Mouse (Mus musculus): ENCODE results near the gene Cyp2f2. TPM values are rescaled to one million over a fixed set of nuclear protein-coding genes. Genes with fewer than 3 reads are reported as not detected.

The Cyp2f2 gene
- polyA plus RNA-seq, 1 experiment from 2014 or later = not detected

- peaks cover 42% of the 10 kb centered on the region for H3K4me1 ChIP-seq (ENCODE audit: control insufficient read depth, insufficient read depth, low read length)
- peak; percentile 79 for ATAC-seq (ENCODE audit: low read depth)
- peak within 1 kb of the TSS; percentile 70 for H3K4me3 ChIP-seq (ENCODE audit: low read depth, low read length)
- 1% methylated on average over 61 of the region's 61 CpGs for WGBS
- H3K27me3 ChIP-seq (ENCODE audit: control insufficient read depth, insufficient read depth, low read length) = no peaks in the 10 kb centered on the region
- peak within 1 kb of the TSS; percentile 78 for H3K9ac ChIP-seq (replicated peaks; ENCODE audit: low read depth, low read length)
- peak within 1 kb of the TSS; percentile 73 for H3K4me2 ChIP-seq (ENCODE audit: low read depth, low read length)
- H3K9me3 ChIP-seq (ENCODE audit: control insufficient read depth, low read length) = no peaks in the 10 kb centered on the region
- peaks cover 4% of the 10 kb centered on the region; the same call in 1 of the 2 replicates for H3K36me3 ChIP-seq (ENCODE audit: control insufficient read depth, insufficient read depth, low read length)
- H3K27ac ChIP-seq (ENCODE audit: low read depth, low read length) = peak within 1 kb of the TSS; percentile 98
Measured at GRCm38 (mm10) chr7:27166614-27167474, 47.1 kb downstream of the Cyp2f2 start, which contains the start of gene Egln2. Gene Egln2, minus strand, starts transcription at chr7:27166802.

GRCm38 (mm10) chr7:27167475-27168094 is 47.9 kb downstream of the Cyp2f2 start:
- Histone ChIP-seq H3K9me3 (ENCODE audit: control insufficient read depth, low read length) (no peaks in the 10 kb centered on the region), H3K36me3 (ENCODE audit: control insufficient read depth, insufficient read depth, low read length) (peaks cover 8% of the 10 kb centered on the region)
- WGBS = 69% methylated on average over 11 of the region's 11 CpGs

GRCm38 (mm10) chr7:27168371-27168770 is 48.7 kb downstream of the Cyp2f2 start:
- H3K27ac ChIP-seq (ENCODE audit: low read depth, low read length) = no peak overlapping the region
- peaks cover 15% of the 10 kb centered on the region for H3K36me3 ChIP-seq (ENCODE audit: control insufficient read depth, insufficient read depth, low read length)
- no peak overlapping the region for H3K4me2 ChIP-seq (ENCODE audit: low read depth, low read length)
- H3K9me3 ChIP-seq (ENCODE audit: control insufficient read depth, low read length) = no peaks in the 10 kb centered on the region
- no peak for ATAC-seq (ENCODE audit: low read depth)
- H3K4me1 ChIP-seq (ENCODE audit: control insufficient read depth, insufficient read depth, low read length) = peaks cover 28% of the 10 kb centered on the region
- no peaks in the 10 kb centered on the region for H3K27me3 ChIP-seq (ENCODE audit: control insufficient read depth, insufficient read depth, low read length)
- WGBS = 91% methylated on average over 5 of the region's 5 CpGs
- no peak overlapping the region for H3K4me3 ChIP-seq (ENCODE audit: low read depth, low read length)
- no peak overlapping the region for H3K9ac ChIP-seq (replicated peaks; ENCODE audit: low read depth, low read length)

More at GRCm38 (mm10) chr7:27167475-27168094, 47.9 kb downstream of the Cyp2f2 start:
- ATAC-seq (ENCODE audit: low read depth) = peak; percentile 1; the same call in 1 of the 2 replicates
- peaks cover 36% of the 10 kb centered on the region for H3K4me1 ChIP-seq (ENCODE audit: control insufficient read depth, insufficient read depth, low read length)
- H3K27ac ChIP-seq (ENCODE audit: low read depth, low read length) = peak overlapping the region; percentile 98
- no peaks in the 10 kb centered on the region for H3K27me3 ChIP-seq (ENCODE audit: control insufficient read depth, insufficient read depth, low read length)
- H3K4me2 ChIP-seq (ENCODE audit: low read depth, low read length) = peak overlapping the region; percentile 73
- H3K9ac ChIP-seq (replicated peaks; ENCODE audit: low read depth, low read length) = peak overlapping the region; percentile 78; the same call in 1 of the 2 replicates
- H3K4me3 ChIP-seq (ENCODE audit: low read depth, low read length) = peak overlapping the region; percentile 70

- no peak overlapping the region for H3K4me3 ChIP-seq (ENCODE audit: low read depth, low read length)
- no peaks in the 10 kb centered on the region for H3K27me3 ChIP-seq (ENCODE audit: control insufficient read depth, insufficient read depth, low read length)
- peaks cover 23% of the 10 kb centered on the region for H3K36me3 ChIP-seq (ENCODE audit: control insufficient read depth, insufficient read depth, low read length)
- no peak overlapping the region for H3K4me2 ChIP-seq (ENCODE audit: low read depth, low read length)
- no peaks in the 10 kb centered on the region for H3K9me3 ChIP-seq (ENCODE audit: control insufficient read depth, low read length)
- WGBS = 90% methylated on average over 3 of the region's 3 CpGs
- H3K27ac ChIP-seq (ENCODE audit: low read depth, low read length) = no peak overlapping the region
- no peak for ATAC-seq (ENCODE audit: low read depth)
- H3K4me1 ChIP-seq (ENCODE audit: control insufficient read depth, insufficient read depth, low read length) = peaks cover 5% of the 10 kb centered on the region
- no peak overlapping the region for H3K9ac ChIP-seq (replicated peaks; ENCODE audit: low read depth, low read length)
Measured at GRCm38 (mm10) chr7:27170981-27171380, 51.3 kb downstream of the Cyp2f2 start.

- no peak overlapping the region for H3K9ac ChIP-seq (replicated peaks; ENCODE audit: low read depth, low read length)
- H3K27ac ChIP-seq (ENCODE audit: low read depth, low read length) = no peak overlapping the region
- ATAC-seq (ENCODE audit: low read depth) = no peak
- H3K4me2 ChIP-seq (ENCODE audit: low read depth, low read length) = no peak overlapping the region
- H3K36me3 ChIP-seq (ENCODE audit: control insufficient read depth, insufficient read depth, low read length) = peaks cover 23% of the 10 kb centered on the region
- H3K4me1 ChIP-seq (ENCODE audit: control insufficient read depth, insufficient read depth, low read length) = peaks cover 3% of the 10 kb centered on the region
- H3K4me3 ChIP-seq (ENCODE audit: low read depth, low read length) = no peak overlapping the region
- WGBS = 92% methylated on average over 15 of the region's 15 CpGs
- no peaks in the 10 kb centered on the region for H3K9me3 ChIP-seq (ENCODE audit: control insufficient read depth, low read length)
- no peaks in the 10 kb centered on the region for H3K27me3 ChIP-seq (ENCODE audit: control insufficient read depth, insufficient read depth, low read length)
Measured at GRCm38 (mm10) chr7:27174496-27174895, 54.8 kb downstream of the Cyp2f2 start.

GRCm38 (mm10) chr7:27174896-27175295 is 55.2 kb downstream of the Cyp2f2 start:
- no peak overlapping the region for H3K4me2 ChIP-seq (ENCODE audit: low read depth, low read length)
- H3K27me3 ChIP-seq (ENCODE audit: control insufficient read depth, insufficient read depth, low read length) = no peaks in the 10 kb centered on the region
- H3K4me3 ChIP-seq (ENCODE audit: low read depth, low read length) = no peak overlapping the region
- H3K27ac ChIP-seq (ENCODE audit: low read depth, low read length) = no peak overlapping the region
- H3K9ac ChIP-seq (replicated peaks; ENCODE audit: low read depth, low read length) = no peak overlapping the region
- ATAC-seq (ENCODE audit: low read depth) = no peak
- peaks cover 5% of the 10 kb centered on the region for H3K4me1 ChIP-seq (ENCODE audit: control insufficient read depth, insufficient read depth, low read length)
- peaks cover 23% of the 10 kb centered on the region for H3K36me3 ChIP-seq (ENCODE audit: control insufficient read depth, insufficient read depth, low read length)
- H3K9me3 ChIP-seq (ENCODE audit: control insufficient read depth, low read length) = no peaks in the 10 kb centered on the region
- 96% methylated on average over 7 of the region's 7 CpGs for WGBS

- peak overlapping the region; percentile 63 for H3K4me3 ChIP-seq (ENCODE audit: low read depth, low read length)
- no peaks in the 10 kb centered on the region for H3K27me3 ChIP-seq (ENCODE audit: control insufficient read depth, insufficient read depth, low read length)
- H3K36me3 ChIP-seq (ENCODE audit: control insufficient read depth, insufficient read depth, low read length) = peaks cover 12% of the 10 kb centered on the region
- ATAC-seq (ENCODE audit: low read depth) = no peak
- H3K27ac ChIP-seq (ENCODE audit: low read depth, low read length) = peak overlapping the region; percentile 88
- 31% methylated on average over 4 of the region's 4 CpGs for WGBS
- peaks cover 5% of the 10 kb centered on the region for H3K4me1 ChIP-seq (ENCODE audit: control insufficient read depth, insufficient read depth, low read length)
- peak overlapping the region; percentile 55 for H3K4me2 ChIP-seq (ENCODE audit: low read depth, low read length)
- H3K9ac ChIP-seq (replicated peaks; ENCODE audit: low read depth, low read length) = peak overlapping the region; percentile 64
- no peaks in the 10 kb centered on the region for H3K9me3 ChIP-seq (ENCODE audit: control insufficient read depth, low read length)
Measured at GRCm38 (mm10) chr7:27177942-27178323, 58.2 kb downstream of the Cyp2f2 start.

GRCm38 (mm10) chr7:27178324-27179216 is 58.9 kb downstream of the Cyp2f2 start, which contains the start of gene Rab4b:
Gene Rab4b, minus strand, starts transcription at chr7:27178896.
- Histone ChIP-seq H3K9ac (replicated peaks; ENCODE audit: low read depth, low read length) (peak within 1 kb of the TSS; percentile 64), H3K9me3 (ENCODE audit: control insufficient read depth, low read length) (no peaks in the 10 kb centered on the region), H3K4me2 (ENCODE audit: low read depth, low read length) (peak within 1 kb of the TSS; percentile 55), H3K27ac (ENCODE audit: low read depth, low read length) (peak within 1 kb of the TSS; percentile 88), H3K27me3 (ENCODE audit: control insufficient read depth, insufficient read depth, low read length) (no peaks in the 10 kb centered on the region), H3K4me1 (ENCODE audit: control insufficient read depth, insufficient read depth, low read length) (peaks cover 5% of the 10 kb centered on the region), H3K36me3 (ENCODE audit: control insufficient read depth, insufficient read depth, low read length) (peaks cover 10% of the 10 kb centered on the region; the same call in 1 of the 2 replicates), H3K4me3 (ENCODE audit: low read depth, low read length) (peak within 1 kb of the TSS; percentile 63)
- WGBS = under 1% methylated on average over 49 of the region's 53 CpGs
- peak; percentile 98 for ATAC-seq (ENCODE audit: low read depth)
